Mouse (Mus musculus) liver, embryonic 13.5 days (tissue): ENCODE data around the gene Dyrk1a. TPM values are rescaled to one million over a fixed set of nuclear protein-coding genes. Genes with fewer than 3 reads are reported as not detected.

Source experiments
- ATAC-seq: fragments of 200-750 bp; cut with Nextera tagmentation; 2 replicates; pipeline ENCODE4 v1.8.0; 2017; ENCODE audit warnings: low read depth, mild to moderate bottlenecking, moderate number of reproducible peaks, moderate library complexity
- DNase-seq: peaks from one replicate; pipeline ENCODE4 v3.0.0; 2022
- H3K27ac ChIP-seq: fragments of 300-500 bp; sonication (generic); 2 replicates; pipeline ENCODE4 v1.5.1; 2015; ENCODE audit warnings: moderate library complexity, mild to moderate bottlenecking, inconsistent platforms
- H3K27me3 ChIP-seq: fragments of 300-500 bp; sonication (generic); 2 replicates; pipeline ENCODE4 v1.6.1; 2015; ENCODE audit warnings: mild to moderate bottlenecking, inconsistent platforms
- H3K36me3 ChIP-seq: fragments of 300-500 bp; sonication (generic); 2 replicates; pipeline ENCODE4 v1.6.1; 2015; ENCODE audit warnings: mild to moderate bottlenecking, inconsistent platforms
- H3K4me1 ChIP-seq: fragments of 300-500 bp; sonication (generic); replicated peaks from 2 replicates; pipeline ENCODE4 v1.6.1; 2015; ENCODE audit warnings: inconsistent platforms
- H3K4me2 ChIP-seq: fragments of 300-500 bp; sonication (generic); 2 replicates; pipeline ENCODE4 v1.6.1; 2015; ENCODE audit warnings: inconsistent platforms, mild to moderate bottlenecking, moderate library complexity
- H3K4me3 ChIP-seq: fragments of 300-500 bp; sonication (generic); replicated peaks from 2 replicates; pipeline ENCODE4 v1.5.1; 2015; ENCODE audit warnings: mild to moderate bottlenecking, inconsistent platforms
- H3K9ac ChIP-seq: fragments of 300-500 bp; sonication (generic); 2 replicates; pipeline ENCODE4 v1.6.1; 2015; ENCODE audit warnings: mild to moderate bottlenecking, inconsistent platforms
- H3K9me3 ChIP-seq: fragments of 300-500 bp; sonication (generic); replicated peaks from 2 replicates; pipeline ENCODE4 v1.6.1; 2016; ENCODE audit warnings: inconsistent platforms
- WGBS: fragments of 180-500 bp; shearing (Covaris S2); methylation state at CpG from one replicate; pipeline ENCODE4 v1.1.7; 2015; ENCODE audit not compliant: insufficient replicate concordance; 5-methylcytosine and 5-hydroxymethylcytosine counted together
- polyA plus RNA-seq: library from polyadenylated mRNA; unstranded; fragments of >200 nt; fragmentation: Nextera tagmentation; extraction: Ambion mirVana; gene quantifications from 2 replicates; pipeline ENCODE4 v1.2.1, GENCODE M21; 2015

Dyrk1a gene
- 5.2 and 5.3 TPM in 2 replicates for polyA plus RNA-seq

DNA sequence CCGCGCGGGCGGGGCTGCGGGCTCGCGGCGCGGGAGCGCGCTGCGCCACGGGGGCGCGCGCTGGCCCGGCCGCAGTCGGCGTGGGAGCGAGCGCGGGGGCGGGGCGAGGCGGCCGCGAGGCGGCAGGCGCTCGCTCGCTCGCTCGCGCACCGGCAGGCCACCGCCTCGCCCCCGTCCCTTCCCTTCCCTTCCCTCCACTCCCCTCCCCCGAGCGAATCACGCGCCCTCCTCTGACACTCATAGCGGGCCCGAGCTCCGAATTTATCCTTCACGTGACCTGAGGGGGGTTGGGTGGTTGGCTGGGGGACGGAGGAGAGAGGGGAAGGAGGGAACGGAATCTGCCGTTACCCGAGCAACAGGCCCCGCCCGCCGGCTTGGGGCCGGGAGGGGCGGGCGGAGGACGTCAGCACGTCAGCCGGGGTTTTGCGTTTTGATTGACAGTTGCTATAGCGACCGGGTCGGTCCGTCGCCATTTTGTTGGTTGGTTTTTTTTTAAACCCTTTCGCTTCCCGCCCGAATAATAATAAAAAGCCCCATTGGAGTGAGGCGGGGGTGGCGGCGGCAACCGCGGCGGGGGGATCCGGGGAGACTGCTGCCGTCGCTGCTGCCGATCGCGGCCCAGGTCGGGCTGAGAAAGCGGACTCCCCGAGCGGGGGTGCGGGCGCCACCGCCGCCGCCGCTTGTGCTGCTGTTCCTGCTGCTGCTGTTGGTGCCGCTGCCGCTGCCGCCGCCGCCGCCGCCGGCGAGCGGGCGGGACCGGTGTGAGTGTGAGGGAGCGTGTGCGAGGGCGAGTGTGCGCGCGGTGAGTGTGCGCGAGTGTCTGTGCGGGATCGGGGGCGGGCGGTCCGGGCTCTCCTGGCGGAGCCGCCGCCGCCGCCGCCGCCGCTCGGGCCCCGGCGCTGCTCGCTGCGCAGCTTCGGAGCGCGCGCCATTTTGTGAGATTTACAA lies at the start of gene Dyrk1a:
Dyrk1a (plus strand) TSS at position 782 of the 948 bp plus-strand sequence.
- H3K27me3 ChIP-seq = no peaks in the 10 kb centered on the region
- H3K4me3 ChIP-seq = peak within 1 kb of the TSS; percentile 99
- peak within 1 kb of the TSS; percentile 100 for H3K27ac ChIP-seq
- DNase-seq (peak; percentile 97), ATAC-seq (peak; percentile 82)
- no peaks in the 10 kb centered on the region for H3K9me3 ChIP-seq
- under 1% methylated on average over 123 of the region's 133 CpGs for WGBS
- H3K36me3 ChIP-seq = no peaks in the 10 kb centered on the region
- peak within 1 kb of the TSS; percentile 82 for H3K4me2 ChIP-seq
- H3K4me1 ChIP-seq = peaks cover 44% of the 10 kb centered on the region
- H3K9ac ChIP-seq = peak within 1 kb of the TSS; percentile 99

DNA sequence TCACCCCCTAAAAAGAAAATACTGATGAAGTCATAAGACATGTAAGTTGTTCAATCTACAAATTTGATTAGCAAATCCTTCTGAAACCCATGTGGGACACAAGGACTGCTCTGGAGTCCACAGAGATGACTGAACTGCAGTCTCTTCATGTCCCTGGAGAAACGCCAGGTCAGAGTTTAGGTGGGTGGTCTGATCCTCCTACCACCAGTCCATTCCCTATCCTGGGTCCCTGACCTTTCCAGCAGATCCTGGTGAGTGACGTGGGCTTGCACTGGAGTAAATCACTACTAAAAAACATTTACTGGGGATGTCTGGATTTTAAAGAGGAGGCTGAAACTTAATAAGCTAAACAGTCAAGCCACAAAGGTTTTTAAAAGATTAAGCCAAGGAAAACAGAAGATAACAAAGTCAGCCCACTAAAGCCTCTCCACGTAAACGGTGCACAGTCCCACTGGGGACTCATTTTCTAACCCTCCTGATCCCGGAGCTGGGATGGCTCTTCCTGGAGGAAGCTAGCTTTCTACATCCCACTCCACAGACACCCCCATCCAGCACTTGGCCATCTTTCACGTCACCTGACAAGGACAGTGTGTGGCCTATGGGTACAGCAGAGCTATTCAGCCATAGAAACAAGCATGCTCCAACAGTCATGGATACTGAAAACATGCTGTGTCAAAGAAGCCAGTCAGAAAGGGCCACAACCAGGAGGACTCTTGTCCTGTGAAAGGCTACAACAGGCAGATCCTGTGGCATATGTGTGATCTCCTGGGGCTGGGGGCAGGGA lies 46.0 kb upstream of the Dyrk1a start:
- H3K36me3 ChIP-seq = no peaks in the 10 kb centered on the region
- no peak for DNase-seq
- H3K9ac ChIP-seq = 0 out of 2 replicates have a peak overlapping the region, but pooled peaks have one; percentile 8
- H3K9me3 ChIP-seq = no peaks in the 10 kb centered on the region
- H3K4me2 ChIP-seq = no peak overlapping the region
- WGBS = 50% methylated on average over 6 of the region's 6 CpGs
- H3K4me3 ChIP-seq = no peak overlapping the region
- H3K27ac ChIP-seq = peak overlapping the region; percentile 30; the same call in 1 of the 2 replicates
- ATAC-seq = no peak
- H3K4me1 ChIP-seq = peaks cover 67% of the 10 kb centered on the region
- H3K27me3 ChIP-seq = no peaks in the 10 kb centered on the region

DNA sequence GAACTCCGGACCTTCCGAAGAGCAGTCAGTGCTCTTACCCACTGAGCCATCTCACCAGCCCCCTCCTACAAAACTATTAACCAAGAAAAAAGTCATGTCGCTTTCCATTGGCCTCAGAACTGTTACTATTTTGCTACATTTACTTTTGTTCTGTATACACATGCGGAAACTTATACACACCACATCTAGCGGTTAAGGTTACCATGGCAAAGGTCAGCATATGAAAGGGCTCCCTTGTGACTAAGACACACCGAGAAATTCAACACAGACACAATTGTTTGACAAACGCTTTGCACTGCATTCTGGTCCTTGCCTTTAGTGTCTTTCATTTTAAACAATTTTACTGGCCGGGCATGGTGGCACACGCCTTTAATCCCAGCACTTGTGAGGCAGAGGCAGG lies 45.1 kb upstream of the Dyrk1a start:
- Histone ChIP-seq H3K36me3 (no peaks in the 10 kb centered on the region), H3K4me2 (peak overlapping the region; percentile 93), H3K4me3 (peak overlapping the region; percentile 91), H3K9me3 (no peaks in the 10 kb centered on the region), H3K27ac (no peak overlapping the region), H3K27me3 (no peaks in the 10 kb centered on the region), H3K9ac (peak overlapping the region; percentile 89; the same call in 1 of the 2 replicates), H3K4me1 (peaks cover 59% of the 10 kb centered on the region)
- 81% methylated on average over 9 of the region's 9 CpGs for WGBS
- ATAC-seq (no peak), DNase-seq (no peak)

DNA sequence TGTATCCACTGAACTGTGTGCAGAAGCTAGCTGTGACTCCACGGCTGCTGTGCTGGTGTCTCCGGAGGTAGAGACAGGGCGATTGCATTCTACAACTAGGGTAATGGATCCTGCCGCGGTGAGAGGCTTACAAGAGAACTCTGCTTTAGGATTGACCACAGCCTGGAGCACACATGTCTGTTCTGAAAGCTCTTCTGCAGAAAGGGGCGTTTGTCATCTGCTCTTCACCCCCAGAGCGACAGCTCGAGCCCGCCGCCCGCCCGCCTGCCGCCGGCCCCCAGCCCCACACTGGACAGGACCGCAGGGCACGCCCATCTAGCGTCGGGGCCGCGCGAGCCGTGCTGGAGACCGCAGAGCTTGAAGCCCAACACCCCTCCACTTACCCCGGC lies 43.9 kb upstream of the Dyrk1a start:
- peak overlapping the region; percentile 91 for H3K4me3 ChIP-seq
- H3K9me3 ChIP-seq = no peaks in the 10 kb centered on the region
- H3K4me2 ChIP-seq = peak overlapping the region; percentile 93
- no peaks in the 10 kb centered on the region for H3K36me3 ChIP-seq
- H3K4me1 ChIP-seq = peaks cover 49% of the 10 kb centered on the region
- ATAC-seq = peak; percentile 63
- H3K9ac ChIP-seq = peak overlapping the region; percentile 89
- no peaks in the 10 kb centered on the region for H3K27me3 ChIP-seq
- DNase-seq = no peak
- under 1% methylated on average over 24 of the region's 24 CpGs for WGBS
- H3K27ac ChIP-seq = peak overlapping the region; percentile 94

DNA sequence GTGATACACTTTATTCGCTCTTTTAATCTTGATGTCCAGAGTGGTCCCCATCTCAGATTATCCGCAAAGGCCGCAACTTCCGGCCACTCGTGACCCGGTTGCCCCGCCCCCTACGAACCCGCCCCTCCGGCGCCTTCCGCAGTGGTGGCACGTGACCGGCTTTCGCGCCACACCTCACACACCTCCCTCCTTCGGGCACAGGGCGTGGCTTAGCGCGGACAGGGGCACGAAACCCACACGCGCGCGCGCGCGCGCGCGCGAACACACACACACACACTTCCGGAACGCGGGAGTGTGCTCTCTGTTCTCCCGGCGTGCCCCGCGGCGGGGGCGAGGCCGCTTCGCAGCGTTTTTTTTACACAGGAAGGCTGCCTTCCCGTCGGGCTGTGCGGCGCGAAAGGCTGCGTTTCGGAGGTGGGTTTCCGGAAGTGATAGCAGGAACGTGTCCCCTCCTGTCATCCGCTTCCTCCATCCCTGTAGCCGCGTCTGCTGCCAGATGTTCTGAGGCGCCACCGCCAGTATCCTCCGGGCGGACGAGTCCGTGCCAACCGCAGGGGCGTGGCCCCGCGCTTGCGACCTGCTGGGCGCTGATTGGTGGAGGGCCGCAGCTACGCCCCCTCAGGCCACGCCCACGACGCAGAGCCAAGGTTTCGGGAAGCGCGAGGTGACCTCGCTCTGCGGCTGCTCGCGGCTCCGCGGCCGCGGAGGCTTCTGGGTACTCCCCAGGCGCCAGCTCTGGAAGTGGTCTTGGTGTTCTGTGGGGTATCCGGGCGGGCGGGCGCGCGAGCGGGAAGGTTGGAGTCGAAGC lies 43.3 kb upstream of the Dyrk1a start, which contains the start of gene Vps26c:
Vps26c (minus strand) TSS at position 487 of the 808 bp plus-strand sequence.
- WGBS = under 1% methylated on average over 93 of the region's 93 CpGs
- Histone ChIP-seq H3K27ac (peak within 1 kb of the TSS; percentile 94), H3K4me3 (peak within 1 kb of the TSS; percentile 91), H3K27me3 (no peaks in the 10 kb centered on the region), H3K4me2 (peak within 1 kb of the TSS; percentile 93), H3K9me3 (no peaks in the 10 kb centered on the region), H3K9ac (peak within 1 kb of the TSS; percentile 89), H3K36me3 (no peaks in the 10 kb centered on the region), H3K4me1 (peaks cover 43% of the 10 kb centered on the region)
- peak; percentile 88 for ATAC-seq
- DNase-seq = peak; percentile 95

DNA sequence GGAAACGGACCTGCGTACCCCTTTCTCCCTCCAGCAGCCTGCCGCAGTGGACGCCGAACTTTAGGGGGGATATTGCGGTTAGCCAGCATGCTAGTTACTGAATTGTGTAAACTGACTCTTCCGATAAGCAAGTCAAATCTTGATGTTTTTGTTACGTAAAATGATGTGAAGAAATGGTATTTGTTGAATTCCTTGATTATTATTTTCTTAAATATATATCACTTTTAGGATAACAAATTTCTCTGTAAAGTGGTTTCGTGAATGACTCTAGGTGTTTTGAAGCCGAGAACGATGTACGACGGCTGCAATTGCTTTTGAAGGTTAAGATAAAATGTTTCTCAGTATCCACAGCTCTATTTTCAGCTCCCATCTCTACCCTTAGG lies 42.7 kb upstream of the Dyrk1a start:
- Histone ChIP-seq H3K4me1 (peaks cover 38% of the 10 kb centered on the region), H3K9me3 (no peaks in the 10 kb centered on the region), H3K36me3 (no peaks in the 10 kb centered on the region), H3K4me2 (peak overlapping the region; percentile 93), H3K9ac (peak overlapping the region; percentile 89), H3K27me3 (no peaks in the 10 kb centered on the region), H3K4me3 (peak overlapping the region; percentile 91), H3K27ac (peak overlapping the region; percentile 94)
- ATAC-seq (no peak), DNase-seq (no peak)
- 2% methylated on average over 13 of the region's 13 CpGs for WGBS

DNA sequence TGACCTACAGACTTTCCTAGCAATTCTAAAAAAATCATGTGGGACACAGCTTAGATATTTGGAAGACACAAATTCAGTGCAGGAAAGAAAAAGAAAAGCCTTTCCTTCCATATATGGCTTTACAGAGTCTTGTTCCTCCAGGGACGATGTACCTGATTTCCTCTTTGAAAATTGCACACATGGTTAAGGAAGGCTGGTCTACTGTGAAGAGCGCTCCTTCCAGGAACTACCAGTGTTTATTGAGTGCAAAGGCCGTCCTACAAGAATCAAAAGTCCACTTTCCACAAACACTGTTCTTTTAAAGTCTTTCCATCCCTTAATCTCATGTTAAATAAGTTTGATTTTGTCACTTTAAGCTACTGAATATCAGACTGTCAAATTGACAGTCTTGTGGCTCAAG lies 42.3 kb upstream of the Dyrk1a start:
- 43% methylated on average over 3 of the region's 3 CpGs for WGBS
- DNase-seq (no peak), ATAC-seq (no peak)
- Histone ChIP-seq H3K36me3 (no peaks in the 10 kb centered on the region), H3K4me3 (peak overlapping the region; percentile 91), H3K4me1 (peaks cover 38% of the 10 kb centered on the region), H3K9ac (peak overlapping the region; percentile 89), H3K9me3 (no peaks in the 10 kb centered on the region), H3K27me3 (no peaks in the 10 kb centered on the region), H3K4me2 (peak overlapping the region; percentile 93), H3K27ac (peak overlapping the region; percentile 94)

DNA sequence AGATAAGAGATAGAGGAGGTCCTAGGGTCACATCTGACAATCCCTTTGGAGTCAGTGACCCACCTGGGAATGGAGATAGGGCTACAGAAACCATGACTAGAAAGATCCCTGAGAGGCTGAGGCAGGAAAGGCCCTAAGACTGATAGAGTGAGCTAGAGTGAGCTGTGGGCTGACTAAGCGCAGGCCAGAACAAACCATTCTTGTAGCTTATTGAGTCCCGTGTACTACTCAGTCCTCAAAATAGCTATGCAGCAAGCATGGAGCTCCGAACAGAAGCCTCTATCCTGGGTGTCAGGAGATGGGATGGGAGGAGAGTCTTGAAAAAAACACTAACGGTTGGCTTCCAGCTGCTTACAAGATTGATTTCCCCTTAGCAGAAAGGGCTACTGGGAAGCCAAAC lies 38.5 kb upstream of the Dyrk1a start:
- no peaks in the 10 kb centered on the region for H3K27me3 ChIP-seq
- no peak overlapping the region for H3K4me3 ChIP-seq
- WGBS = 74% methylated on average over 4 of the region's 4 CpGs
- H3K9ac ChIP-seq = no peak overlapping the region
- no peak for ATAC-seq
- H3K4me1 ChIP-seq = peaks cover 12% of the 10 kb centered on the region
- no peak overlapping the region for H3K27ac ChIP-seq
- no peaks in the 10 kb centered on the region for H3K9me3 ChIP-seq
- no peak for DNase-seq
- H3K36me3 ChIP-seq = no peaks in the 10 kb centered on the region
- H3K4me2 ChIP-seq = no peak overlapping the region

DNA sequence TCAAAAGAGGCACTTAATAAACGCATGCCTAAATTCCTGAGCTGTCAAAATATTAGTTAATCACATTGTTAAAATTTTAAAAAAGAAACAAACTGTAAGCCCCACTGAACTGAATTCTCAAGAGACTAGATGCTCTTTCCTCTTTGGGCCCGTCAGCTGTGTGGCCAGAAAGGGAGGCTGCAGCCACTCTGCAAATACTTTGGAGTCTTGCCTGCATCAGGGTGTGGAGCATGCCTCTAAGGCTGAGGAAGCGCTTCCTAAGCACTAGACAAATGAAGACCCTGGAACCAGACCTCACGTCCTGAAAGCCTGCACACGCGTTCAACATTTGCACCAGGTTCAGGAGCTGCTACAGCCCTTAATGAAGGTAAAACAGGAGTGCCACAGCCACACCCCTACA lies 36.1 kb upstream of the Dyrk1a start:
- Histone ChIP-seq H3K27ac (no peak overlapping the region), H3K4me2 (no peak overlapping the region), H3K36me3 (no peaks in the 10 kb centered on the region), H3K9me3 (no peaks in the 10 kb centered on the region), H3K9ac (no peak overlapping the region), H3K27me3 (no peaks in the 10 kb centered on the region), H3K4me1 (peaks cover 13% of the 10 kb centered on the region), H3K4me3 (no peak overlapping the region)
- DNase-seq (no peak), ATAC-seq (no peak)
- 74% methylated on average over 6 of the region's 6 CpGs for WGBS

DNA sequence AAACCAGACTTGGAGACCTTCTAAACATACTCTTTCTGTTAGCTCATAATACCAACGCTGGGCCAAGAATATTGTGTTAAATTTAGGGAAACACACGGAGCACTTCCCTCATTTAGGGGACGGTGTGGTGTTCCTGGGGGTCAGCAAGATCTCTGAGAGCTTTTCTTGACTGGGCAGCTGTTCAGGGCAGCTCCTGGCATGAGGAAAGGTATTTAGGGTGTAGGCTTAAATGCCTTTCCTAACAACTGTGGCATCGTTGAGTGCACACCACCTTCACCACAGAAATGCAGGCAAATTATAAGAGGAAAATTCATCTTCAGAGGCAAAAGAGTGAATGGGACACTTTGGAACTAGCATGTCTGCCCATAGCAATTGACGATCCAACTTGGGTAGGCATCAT lies 34.1 kb upstream of the Dyrk1a start:
- WGBS = 74% methylated on average over 5 of the region's 5 CpGs
- Histone ChIP-seq H3K4me2 (no peak overlapping the region), H3K27me3 (no peaks in the 10 kb centered on the region), H3K27ac (no peak overlapping the region), H3K4me1 (peaks cover 13% of the 10 kb centered on the region), H3K9me3 (no peaks in the 10 kb centered on the region), H3K4me3 (no peak overlapping the region), H3K36me3 (no peaks in the 10 kb centered on the region), H3K9ac (no peak overlapping the region)
- no peak for ATAC-seq
- no peak for DNase-seq
